Mouse (Mus musculus) urinary bladder, postnatal 25 days (tissue): ENCODE results near the gene Asb6.
A peak's percentile ranks its signal among the peaks of the same experiment; 100 is the strongest.

Source experiments
- DNase-seq: peaks from one replicate; pipeline ENCODE4 v3.0.0; 2022; ENCODE audit warnings: low spot score

The Asb6 gene

GRCm38 (mm10) chr2:30834373-30835022 is 4.4 kb upstream of the Asb6 start, which contains the start of gene Prrx2:
Gene Prrx2 (plus strand): TSS chr2:30834972.
- DNase-seq, result no peak

DNA sequence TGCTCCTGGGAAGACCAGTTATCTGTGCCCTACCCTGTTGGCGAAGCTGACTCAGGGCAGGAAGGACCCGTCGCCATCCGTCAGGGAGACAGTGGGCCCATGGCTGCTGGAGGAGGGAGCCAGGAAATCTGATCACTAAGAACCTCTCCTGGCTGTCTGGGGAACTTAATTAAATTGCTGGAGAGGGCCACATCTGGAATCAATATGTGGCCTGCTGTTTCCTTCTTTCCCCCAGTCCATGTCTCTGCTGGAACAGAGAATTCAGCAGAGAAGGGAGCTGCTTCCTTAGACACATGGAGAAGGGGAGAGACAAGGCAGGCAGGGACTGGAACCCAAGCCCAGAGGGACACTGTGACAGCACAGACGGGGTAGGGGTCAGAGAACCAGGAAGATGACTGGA is 3.5 kb upstream of the Asb6 start:
- DNase-seq, result no peak

- no peak for DNase-seq
Observed at GRCm38 (mm10) chr2:30829315-30829714, 818 bp downstream of the Asb6 start.

DNA sequence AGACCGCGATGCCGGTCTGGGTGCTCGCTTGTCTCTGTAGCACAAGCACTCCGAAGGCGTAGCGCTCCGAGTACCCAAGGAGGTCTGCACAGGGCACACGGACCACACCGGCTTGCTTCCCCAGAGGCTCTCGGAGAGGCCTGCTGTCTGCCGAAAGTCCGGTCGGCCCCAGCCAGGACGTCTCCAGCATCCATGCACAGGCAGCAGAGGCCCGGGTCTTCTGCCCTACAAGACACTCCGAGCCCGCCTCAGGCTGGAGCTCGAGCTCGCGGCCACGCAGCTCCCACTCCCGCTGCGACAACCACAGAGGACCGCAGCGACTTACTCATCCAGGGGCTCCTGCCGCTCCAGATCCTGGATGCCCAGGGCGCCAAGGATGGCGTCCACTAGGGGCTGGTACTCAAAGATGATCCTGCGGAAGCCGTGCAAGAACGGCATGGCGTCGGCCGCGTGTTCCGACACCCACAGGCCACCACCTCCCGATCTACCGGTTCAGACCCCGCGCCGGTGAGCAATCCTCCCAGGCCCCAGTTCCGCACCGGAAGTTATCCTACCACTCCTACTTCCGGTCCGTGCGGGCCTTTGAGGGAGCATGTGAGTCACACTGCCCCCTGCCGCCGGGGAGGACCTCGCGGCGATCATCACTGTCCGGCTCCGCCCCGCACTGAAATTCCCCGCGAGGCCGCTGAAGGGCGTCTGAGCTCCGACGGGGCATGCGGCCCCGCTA is 2.2 kb downstream of the Asb6 start:
- peak; percentile 98 for DNase-seq

- peak; percentile 36 for DNase-seq
Observed at GRCm38 (mm10) chr2:30826825-30827748, 3.0 kb downstream of the Asb6 start.

- DNase-seq, result peak; percentile 41
Observed at GRCm38 (mm10) chr2:30823385-30824153, 6.6 kb downstream of the Asb6 start.

- DNase-seq, result no peak
Observed at GRCm38 (mm10) chr2:30822460-30822859, 7.7 kb downstream of the Asb6 start.

DNA sequence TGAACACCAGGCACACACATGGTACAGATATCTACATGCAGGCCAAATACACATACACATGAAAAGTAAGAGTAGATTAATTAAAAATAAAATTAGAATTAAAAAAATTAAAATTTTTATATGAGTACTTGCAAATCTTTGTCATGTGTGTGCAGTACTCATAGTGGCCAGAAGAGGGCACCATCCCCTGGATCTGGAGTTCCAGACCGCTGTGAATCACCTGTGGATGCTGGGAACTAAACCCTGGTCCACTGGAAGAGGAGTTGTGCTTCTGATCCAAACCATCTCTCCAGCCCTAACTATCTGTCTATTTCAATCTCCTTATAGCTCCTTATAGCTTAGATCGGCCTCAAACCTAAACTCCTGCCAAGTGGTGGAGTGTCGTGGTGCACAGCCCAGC is 9.1 kb downstream of the Asb6 start:
- no peak for DNase-seq

GRCm38 (mm10) chr2:30819873-30820272 is 10.3 kb downstream of the Asb6 start:
- no peak for DNase-seq

- no peak for DNase-seq
Observed at GRCm38 (mm10) chr2:30816383-30816782, 13.8 kb downstream of the Asb6 start.

DNA sequence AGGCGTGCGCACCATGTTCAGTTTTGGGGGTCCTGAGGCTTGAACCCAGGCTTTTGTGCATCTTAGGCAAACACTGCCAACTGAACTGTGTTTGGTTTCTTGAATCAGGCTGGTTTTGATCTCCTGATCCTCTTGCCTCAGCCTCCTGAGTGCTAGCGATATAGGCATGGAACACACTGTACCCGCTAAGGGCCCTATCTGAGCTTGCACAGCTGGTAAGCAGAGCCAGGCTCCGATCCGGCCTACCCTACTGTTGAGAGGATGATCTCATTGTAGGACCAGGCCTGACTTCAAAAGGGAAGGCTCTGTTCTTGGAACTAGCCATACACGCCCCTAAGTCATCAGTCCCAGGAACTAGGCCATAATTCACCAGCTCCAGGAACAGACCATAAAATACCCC is 19.6 kb downstream of the Asb6 start:
- DNase-seq, result no peak

- no peak for DNase-seq
Observed at GRCm38 (mm10) chr2:30809503-30809902, 20.6 kb downstream of the Asb6 start.

- DNase-seq, result no peak
Observed at GRCm38 (mm10) chr2:30808296-30808655, 21.9 kb downstream of the Asb6 start.

- peak; percentile 98 for DNase-seq
Observed at GRCm38 (mm10) chr2:30807648-30808295, 22.4 kb downstream of the Asb6 start, which contains the start of gene Ntmt1. Gene Ntmt1 (plus strand): TSS chr2:30807826.

GRCm38 (mm10) chr2:30807147-30807647 is 22.9 kb downstream of the Asb6 start:
- no peak for DNase-seq

DNA sequence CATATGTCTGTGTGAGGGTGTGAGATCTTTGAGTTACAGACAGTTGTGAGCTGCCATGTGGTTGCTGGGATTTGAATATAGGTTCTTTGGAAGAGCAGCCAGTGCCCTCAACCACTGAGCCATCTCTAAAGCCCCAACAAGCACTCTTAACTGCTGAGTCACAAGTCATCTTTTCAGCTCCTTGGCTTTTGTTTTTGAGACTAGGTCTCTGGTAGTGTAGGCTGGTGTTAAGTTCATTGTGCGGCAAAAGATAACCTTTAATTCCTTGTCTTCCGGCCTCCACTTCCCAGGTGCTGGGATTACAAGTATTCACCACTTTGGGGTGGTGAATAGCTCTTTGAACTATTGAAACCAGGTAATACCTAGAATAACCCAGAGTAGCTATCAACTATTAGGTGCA is 24.1 kb downstream of the Asb6 start:
- no peak for DNase-seq

- no peak for DNase-seq
Observed at GRCm38 (mm10) chr2:30803604-30804003, 26.5 kb downstream of the Asb6 start, which contains the start of gene 1700001O22Rik. Gene 1700001O22Rik (minus strand): TSS chr2:30803661.

GRCm38 (mm10) chr2:30801067-30801852 is 28.9 kb downstream of the Asb6 start:
- DNase-seq, result peak; percentile 21

DNA sequence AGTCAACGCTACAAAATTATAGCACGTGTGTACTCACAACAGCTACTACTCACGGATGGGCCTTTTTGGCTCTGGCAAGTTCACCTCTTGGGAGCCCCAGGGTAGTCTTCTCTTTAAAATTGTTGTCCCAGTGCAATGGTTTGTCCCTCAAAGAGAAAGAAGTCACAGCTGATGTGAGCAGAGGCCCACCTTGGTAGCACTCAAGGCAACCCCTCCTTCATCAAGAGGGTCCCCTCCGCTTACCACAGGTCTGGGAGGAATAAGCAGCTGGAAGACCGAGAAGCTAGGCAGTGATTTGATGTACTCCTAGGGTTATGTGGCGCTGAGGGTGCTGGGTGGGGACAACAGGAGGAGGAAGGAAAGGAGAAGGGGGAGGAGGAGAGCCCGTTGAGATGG is 29.5 kb downstream of the Asb6 start:
- no peak for DNase-seq

DNA sequence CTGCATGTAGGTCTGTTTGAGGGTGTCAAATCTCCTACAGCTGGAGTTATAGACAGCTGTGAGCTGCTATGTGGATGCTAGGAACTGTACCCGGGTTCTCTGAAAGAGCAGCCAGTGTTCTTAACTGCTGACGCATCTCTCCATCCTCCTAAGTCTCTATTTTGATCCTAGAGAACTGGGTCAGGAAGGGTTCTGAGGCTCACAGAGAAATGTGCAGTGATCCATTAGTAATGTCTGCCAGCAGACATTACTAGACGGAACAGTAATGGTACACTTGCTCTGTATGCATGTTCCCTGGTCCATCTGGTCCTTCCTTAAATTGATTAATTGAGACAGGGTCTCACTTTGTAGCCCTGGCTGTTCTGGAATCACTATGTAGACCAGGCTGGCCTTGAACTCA is 30.7 kb downstream of the Asb6 start:
- no peak for DNase-seq
